Mouse (Mus musculus) cerebellum, adult 2 months (tissue): Measurements from ENCODE around the gene AC109138.7.

Source experiments
- CTCF ChIP-seq: fragments of 200-500 bp; IDR thresholded peaks from 2 replicates; pipeline ENCODE4 v1.5.1; 2011; ENCODE audit warnings: low read depth, mild to moderate bottlenecking, control low read depth, low read length, moderate library complexity, borderline replicate concordance; ENCODE audit not compliant: insufficient read depth
- POLR2A ChIP-seq: fragments of 200-500 bp; IDR thresholded peaks from 2 replicates; pipeline ENCODE4 v1.6.1; 2011; ENCODE audit warnings: low read length, control low read depth, borderline replicate concordance; ENCODE audit not compliant: insufficient read depth

- TF ChIP-seq POLR2A, result no peak
- TF ChIP-seq CTCF, result peak; percentile 23; the same call in 1 of the 2 replicates
These were observed 65.3 kb downstream of the AC109138.7 start for GRCm38 (mm10) chr19:4279487-4279886.
